Mouse (Mus musculus): ENCODE measurements around the gene Tpst1.

DNA sequence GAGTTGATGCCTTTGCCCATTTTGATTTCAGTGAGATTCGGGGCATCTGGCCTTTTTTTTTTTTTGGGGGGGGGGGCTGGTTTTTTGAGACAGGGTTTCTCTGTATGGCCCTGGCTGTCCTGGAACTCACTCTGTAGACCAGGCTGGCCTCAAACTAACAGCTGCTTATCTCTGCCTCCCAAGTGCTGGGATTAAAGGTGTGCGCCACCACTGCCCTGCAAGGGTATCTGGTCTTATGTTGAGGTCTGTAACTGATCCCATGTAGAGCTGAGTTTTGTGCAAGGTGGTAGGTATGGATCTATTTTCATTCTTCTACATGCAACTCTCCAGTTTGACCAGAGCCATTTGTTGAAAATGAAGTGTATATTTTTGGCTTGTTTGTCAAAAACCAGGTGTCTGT lies 16.8 kb upstream of the Tpst1 start:
- TF ChIP-seq GATA1 (IDR thresholded peaks at IDR 0.05; ENCODE audit: borderline replicate concordance, low read length) (no peak), FLI1 (IDR thresholded peaks at IDR 0.05; ENCODE audit: low read length) (no peak)
